Mouse (Mus musculus) megakaryocyte, adult 5-6 weeks (primary cell): Measurements from ENCODE around the gene Sdhaf2. TPM values are rescaled to one million over a fixed set of nuclear protein-coding genes. Genes with fewer than 3 reads are reported as not detected.

Source experiments
- total RNA-seq, 2 experiments: library from RNA; stranded (forward) in 1 of 2; stranded (reverse) in 1 of 2; fragments of 153-499, 151-499 nt in 1 of 2; fragments of 221-1000, 200-1000 nt in 1 of 2; gene quantifications; 2 replicates each; pipeline versions ENCODE4 v1.2.3 to v1.2.4; 2015 to 2017

Sdhaf2 gene
- total RNA-seq, 2 experiments from 2014 or later, result 46.9 to 54.6 TPM

Other genes starting within 250 kb of the Sdhaf2 start
- gene Dagla, start 221.3 kb downstream of the Sdhaf2 start, total RNA-seq (2015), result not detected in 2 replicates
- gene Dagla, start 221.3 kb downstream of the Sdhaf2 start, total RNA-seq (2017), result not detected in 2 replicates
- gene Syt7, start 137.1 kb downstream of the Sdhaf2 start, total RNA-seq (2015), result not detected in 2 replicates
- not detected in 2 replicates for gene Syt7, start 137.1 kb downstream of the Sdhaf2 start, total RNA-seq (2017)
- not detected in 2 replicates for gene Lrrc10b, start 68.7 kb downstream of the Sdhaf2 start, total RNA-seq (2015)
- not detected in 2 replicates for gene Lrrc10b, start 68.7 kb downstream of the Sdhaf2 start, total RNA-seq (2017)
- 0.29 TPM in 1 of 2 replicates, not detected in the other for gene Ppp1r32, start 43.2 kb downstream of the Sdhaf2 start, total RNA-seq (2015)
- 0.37 TPM in 1 of 2 replicates, not detected in the other for gene Ppp1r32, start 43.2 kb downstream of the Sdhaf2 start, total RNA-seq (2017)
- 56.3 and 57.1 TPM in 2 replicates for gene Cpsf7, start 876 bp downstream of the Sdhaf2 start, total RNA-seq (2015)
- gene Cpsf7, start 876 bp downstream of the Sdhaf2 start, total RNA-seq (2017), result 35.9 and 42.2 TPM in 2 replicates
- 19.1 and 27.3 TPM in 2 replicates for gene Tmem216, start 30.1 kb upstream of the Sdhaf2 start, total RNA-seq (2015)
- 16.5 and 18.7 TPM in 2 replicates for gene Tmem216, start 30.1 kb upstream of the Sdhaf2 start, total RNA-seq (2017)
- gene Cyb561a3, start 51.0 kb upstream of the Sdhaf2 start, total RNA-seq (2015), result 37.2 and 38.8 TPM in 2 replicates
- 36.1 and 38.3 TPM in 2 replicates for gene Cyb561a3, start 51.0 kb upstream of the Sdhaf2 start, total RNA-seq (2017)
- gene Tmem138, start 51.2 kb upstream of the Sdhaf2 start, total RNA-seq (2015), result 14.1 and 16.7 TPM in 2 replicates
- 2.1 and 4.0 TPM in 2 replicates for gene Tmem138, start 51.2 kb upstream of the Sdhaf2 start, total RNA-seq (2017)
- 45.1 and 49.1 TPM in 2 replicates for gene Ddb1, start 79.2 kb upstream of the Sdhaf2 start, total RNA-seq (2015)
- gene Ddb1, start 79.2 kb upstream of the Sdhaf2 start, total RNA-seq (2017), result 156 and 175 TPM in 2 replicates
- 4.8 and 5.6 TPM in 2 replicates for gene Tkfc, start 79.5 kb upstream of the Sdhaf2 start, total RNA-seq (2015)
- 2.2 and 3.7 TPM in 2 replicates for gene Tkfc, start 79.5 kb upstream of the Sdhaf2 start, total RNA-seq (2017)
- 0.23 TPM in 1 of 2 replicates, not detected in the other for gene Vwce, start 108.1 kb upstream of the Sdhaf2 start, total RNA-seq (2015)
- not detected in 2 replicates for gene Vwce, start 108.1 kb upstream of the Sdhaf2 start, total RNA-seq (2017)
- not detected in 2 replicates for gene Pga5, start 151.9 kb upstream of the Sdhaf2 start, total RNA-seq (2015)
- 0.20 TPM in 1 of 2 replicates, not detected in the other for gene Pga5, start 151.9 kb upstream of the Sdhaf2 start, total RNA-seq (2017)
- 21.9 and 22.5 TPM in 2 replicates for gene Vps37c, start 162.6 kb upstream of the Sdhaf2 start, total RNA-seq (2015)
- 15.2 and 17.8 TPM in 2 replicates for gene Vps37c, start 162.6 kb upstream of the Sdhaf2 start, total RNA-seq (2017)
- gene Cd5, start 212.9 kb upstream of the Sdhaf2 start, total RNA-seq (2015), result 0.78 and 1.5 TPM in 2 replicates
- 0.57 and 0.59 TPM in 2 replicates for gene Cd5, start 212.9 kb upstream of the Sdhaf2 start, total RNA-seq (2017)